Mouse (Mus musculus): Measurements from ENCODE around the gene 4930449I24Rik. TPM values are rescaled to one million over a fixed set of nuclear protein-coding genes. Genes with fewer than 3 reads are reported as not detected.

Gene 4930449I24Rik
- polyA plus RNA-seq, 1 experiment: not detected

Other genes with a start within 250 kb of the 4930449I24Rik start
- gene Wasf3, start 117.4 kb upstream of the 4930449I24Rik start, polyA plus RNA-seq (2012; ENCODE audit: insufficient read depth, low replicate concordance): 0.04 and 1.1 TPM in 2 replicates
- not detected in 2 replicates for gene Gm6408, start 20.4 kb upstream of the 4930449I24Rik start, polyA plus RNA-seq (2012; ENCODE audit: insufficient read depth, low replicate concordance)
- not detected in 2 replicates for gene Gm6370, start 11.0 kb upstream of the 4930449I24Rik start, polyA plus RNA-seq (2012; ENCODE audit: insufficient read depth, low replicate concordance)
- gene Gm3402, start 11.7 kb downstream of the 4930449I24Rik start, polyA plus RNA-seq (2012; ENCODE audit: insufficient read depth, low replicate concordance): not detected in 2 replicates
- not detected in 2 replicates for gene Gm3404, start 23.4 kb downstream of the 4930449I24Rik start, polyA plus RNA-seq (2012; ENCODE audit: insufficient read depth, low replicate concordance)
- not detected in 2 replicates for gene Gm3409, start 35.2 kb downstream of the 4930449I24Rik start, polyA plus RNA-seq (2012; ENCODE audit: insufficient read depth, low replicate concordance)
- not detected in 2 replicates for gene Gm3415, start 53.7 kb downstream of the 4930449I24Rik start, polyA plus RNA-seq (2012; ENCODE audit: insufficient read depth, low replicate concordance)
- gene Gpr12, start 82.8 kb downstream of the 4930449I24Rik start, polyA plus RNA-seq (2012; ENCODE audit: insufficient read depth, low replicate concordance): 0.11 TPM in 1 of 2 replicates, not detected in the other

Data from megakaryocyte, embryonic 14.5 days (primary cell).